Mouse (Mus musculus): ENCODE results near the gene Cyp4f15. TPM values are rescaled to one million over a fixed set of nuclear protein-coding genes. Genes with fewer than 3 reads are reported as not detected.

Gene Cyp4f15
- not detected for polyA plus RNA-seq (2017; shearing (Covaris generic))

DNA sequence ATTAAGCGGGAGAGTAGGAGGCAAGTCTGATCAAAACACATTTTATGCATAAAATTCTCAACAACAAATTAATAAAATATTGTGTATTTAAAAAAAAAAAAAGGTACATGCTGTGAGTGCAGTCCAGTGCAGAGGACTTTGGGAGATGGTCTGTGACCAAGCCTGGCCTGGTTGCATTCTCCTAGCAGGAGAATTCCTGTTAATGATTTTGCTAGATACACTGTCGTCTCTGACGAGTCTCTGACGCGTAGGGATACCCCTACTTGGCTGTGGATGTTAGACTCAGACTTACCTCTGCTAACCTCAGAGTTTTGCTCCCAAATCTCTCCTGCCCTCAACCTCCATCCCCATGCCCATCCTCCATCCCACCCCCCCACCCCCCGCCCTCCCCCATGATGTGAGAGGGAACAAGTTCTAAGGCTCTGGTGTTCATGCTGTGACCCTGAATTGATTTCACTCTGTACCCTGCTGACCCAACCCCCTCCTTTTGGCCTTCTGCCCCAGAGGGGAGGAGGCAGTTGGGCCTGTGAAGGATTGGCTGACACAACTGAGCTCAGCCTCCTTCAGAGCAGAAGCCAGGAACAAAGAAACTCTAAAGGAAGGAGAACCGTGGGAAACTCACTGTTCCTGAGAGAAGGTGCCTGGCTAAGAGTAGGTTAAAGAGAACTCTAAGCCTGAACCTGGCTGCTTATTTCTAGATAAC is at the start of gene Cyp4f15:
Gene Cyp4f15, plus strand, starts transcription at position 580 of the 703 bp plus-strand sequence.

GRCm38 (mm10) chr17:32658712-32659111 is 26.7 kb upstream of the Cyp4f15 start, which contains the start of gene Cyp4f40:
Gene Cyp4f40, plus strand, starts transcription at chr17:32658900.

Other genes starting within 250 kb of the Cyp4f15 start
- gene Cyp4f39, start 232.9 kb upstream of the Cyp4f15 start, polyA plus RNA-seq (2017; shearing (Covaris generic)), result under 1 TPM; 0.51 to 0.61 TPM
- 1 to 10 TPM; 2.6 TPM for gene Cyp4f17, start 179.6 kb upstream of the Cyp4f15 start, polyA plus RNA-seq (2017; shearing (Covaris generic))
- gene Cyp4f16, start 149.1 kb upstream of the Cyp4f15 start, polyA plus RNA-seq (2017; shearing (Covaris generic)), result 10 to 100 TPM; 14.4 to 33.9 TPM
- gene Cyp4f37, start 64.3 kb upstream of the Cyp4f15 start, polyA plus RNA-seq (2017; shearing (Covaris generic)), result 1 to 10 TPM in 1 of 2 experiments, not detected in 1; 2.2 TPM
- gene Cyp4f40, start 26.7 kb upstream of the Cyp4f15 start, polyA plus RNA-seq (2017; shearing (Covaris generic)), result under 1 TPM in 1 of 2 experiments, not detected in 1; 0.17 TPM
- gene Zfp871, start 102.7 kb downstream of the Cyp4f15 start, polyA plus RNA-seq (2017; shearing (Covaris generic)), result 10 to 100 TPM; 22.0 to 24.6 TPM
- under 1 TPM in 1 of 2 experiments, not detected in 1; 0.75 TPM for gene Zfp811, start 124.3 kb downstream of the Cyp4f15 start, polyA plus RNA-seq (2017; shearing (Covaris generic))
- 10 to 100 TPM in 1 of 2 experiments, 1 to 10 TPM in 1; 9.8 to 14.2 TPM for gene Zfp799, start 144.6 kb downstream of the Cyp4f15 start, polyA plus RNA-seq (2017; shearing (Covaris generic))
- gene Zfp870, start 206.0 kb downstream of the Cyp4f15 start, polyA plus RNA-seq (2017; shearing (Covaris generic)), result 10 to 100 TPM in 1 of 2 experiments, 1 to 10 TPM in 1; 5.8 to 10.3 TPM
- gene Cyp4f14, start 231.7 kb downstream of the Cyp4f15 start, polyA plus RNA-seq (2017; shearing (Covaris generic)), result not detected